Mouse (Mus musculus) olfactory bulb, adult 2 months (tissue): ENCODE measurements around the gene Galnt12.

ENCODE experiments used
- CTCF ChIP-seq: fragments of 200-500 bp; IDR thresholded peaks from 2 replicates; pipeline ENCODE4 v1.5.1; 2012; ENCODE audit warnings: low read depth, mild to moderate bottlenecking, low read length, moderate library complexity; ENCODE audit not compliant: insufficient read depth
- POLR2A ChIP-seq: fragments of 200-500 bp; IDR thresholded peaks from 2 replicates; pipeline ENCODE4 v1.6.1; 2012; ENCODE audit warnings: mild to moderate bottlenecking, low read depth, low read length, moderate library complexity; ENCODE audit not compliant: insufficient read depth

GRCm38 (mm10) chr4:47075054-47075453 is 16.7 kb upstream of the Galnt12 start:
- TF ChIP-seq CTCF: no peak
- TF ChIP-seq POLR2A: no peak
